Mouse (Mus musculus): ENCODE measurements around the gene Tns2.

The Tns2 gene

DNA sequence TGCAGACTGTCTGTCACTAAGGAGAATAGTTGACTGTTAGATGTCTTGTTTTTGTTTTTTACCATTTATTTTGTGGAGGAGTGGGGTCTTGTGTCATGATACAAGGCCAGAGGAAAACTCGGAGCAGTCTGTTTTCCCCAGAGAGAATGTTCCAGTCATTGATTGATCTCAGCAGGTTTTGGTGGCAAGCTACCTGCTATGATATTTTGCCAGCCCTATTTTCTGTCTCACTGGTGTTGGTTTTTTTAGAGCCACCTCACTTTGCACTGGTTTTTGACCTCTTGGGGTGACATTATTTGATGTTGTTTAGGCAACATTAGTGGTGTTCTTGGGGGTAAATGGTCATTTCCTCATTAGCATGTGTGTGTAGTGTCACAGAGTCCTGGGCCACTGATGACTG lies 8.5 kb upstream of the Tns2 start:
- no peak for DNase-seq (ENCODE audit: low read depth in 1 of 2, low spot score in 2 of 2)

DNA sequence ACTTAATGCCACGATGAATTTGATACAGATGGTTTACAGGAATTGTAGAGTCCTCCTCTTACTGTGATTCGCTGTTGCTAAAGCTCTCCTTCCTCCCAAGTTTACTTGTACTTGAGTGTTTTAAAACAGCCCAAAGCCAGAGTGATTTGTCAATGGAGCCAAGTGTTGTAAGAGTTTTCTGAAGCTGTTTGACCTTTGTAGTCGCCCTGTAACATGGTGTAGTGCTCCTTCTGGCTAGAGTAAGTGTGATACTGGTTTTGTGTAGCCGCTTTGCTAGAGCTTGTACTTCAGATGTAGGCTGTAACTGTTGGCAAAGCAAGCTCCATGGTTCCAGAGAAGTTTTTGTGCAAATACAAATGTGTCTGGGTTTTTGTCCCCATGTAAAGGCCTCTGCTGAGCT lies 8.0 kb upstream of the Tns2 start:
- no peak for DNase-seq (ENCODE audit: low read depth in 1 of 2, low spot score in 2 of 2)

DNA sequence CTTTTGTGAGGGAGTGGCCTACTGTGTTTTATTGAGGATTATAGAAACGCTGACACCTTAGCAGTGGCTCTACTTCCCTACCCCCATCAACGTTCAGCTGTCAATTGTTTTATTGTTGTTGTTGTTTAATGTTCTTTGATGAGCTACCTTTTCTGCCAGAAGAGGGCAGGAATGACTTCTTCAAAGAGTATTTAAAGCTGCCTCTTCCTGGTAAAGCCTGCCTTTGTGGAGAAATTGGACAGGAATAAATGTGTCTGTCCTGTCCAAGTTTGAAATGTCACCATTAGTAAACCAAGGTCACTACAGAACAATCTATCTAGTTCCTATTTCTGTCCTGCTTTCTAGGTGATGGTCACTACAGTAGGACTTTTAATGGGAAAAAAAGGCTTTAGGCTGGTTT lies 6.1 kb upstream of the Tns2 start:
- DNase-seq (ENCODE audit: low read depth in 1 of 2, low spot score in 2 of 2) = no peak

DNA sequence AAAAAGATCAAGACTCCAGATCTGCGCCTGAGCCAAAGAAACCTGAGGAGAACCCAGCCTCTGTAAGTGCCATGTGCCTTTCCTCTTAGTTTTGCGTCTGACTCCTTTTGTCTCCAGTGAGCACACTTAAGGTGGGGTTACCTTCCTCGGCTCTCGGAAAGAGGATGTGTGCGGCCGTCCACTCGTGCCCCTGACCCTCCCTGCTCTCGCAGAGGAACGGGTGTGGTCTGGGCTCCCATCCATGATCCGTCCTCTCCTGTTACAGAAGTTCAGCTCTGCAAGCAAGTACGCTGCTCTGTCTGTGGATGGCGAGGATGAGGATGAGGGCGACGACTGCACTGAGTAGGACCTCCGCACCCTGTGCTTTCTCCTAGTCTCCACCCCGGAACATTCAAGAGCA lies 5.2 kb upstream of the Tns2 start:
- DNase-seq (ENCODE audit: low read depth in 1 of 2, low spot score in 2 of 2) = no peak

DNA sequence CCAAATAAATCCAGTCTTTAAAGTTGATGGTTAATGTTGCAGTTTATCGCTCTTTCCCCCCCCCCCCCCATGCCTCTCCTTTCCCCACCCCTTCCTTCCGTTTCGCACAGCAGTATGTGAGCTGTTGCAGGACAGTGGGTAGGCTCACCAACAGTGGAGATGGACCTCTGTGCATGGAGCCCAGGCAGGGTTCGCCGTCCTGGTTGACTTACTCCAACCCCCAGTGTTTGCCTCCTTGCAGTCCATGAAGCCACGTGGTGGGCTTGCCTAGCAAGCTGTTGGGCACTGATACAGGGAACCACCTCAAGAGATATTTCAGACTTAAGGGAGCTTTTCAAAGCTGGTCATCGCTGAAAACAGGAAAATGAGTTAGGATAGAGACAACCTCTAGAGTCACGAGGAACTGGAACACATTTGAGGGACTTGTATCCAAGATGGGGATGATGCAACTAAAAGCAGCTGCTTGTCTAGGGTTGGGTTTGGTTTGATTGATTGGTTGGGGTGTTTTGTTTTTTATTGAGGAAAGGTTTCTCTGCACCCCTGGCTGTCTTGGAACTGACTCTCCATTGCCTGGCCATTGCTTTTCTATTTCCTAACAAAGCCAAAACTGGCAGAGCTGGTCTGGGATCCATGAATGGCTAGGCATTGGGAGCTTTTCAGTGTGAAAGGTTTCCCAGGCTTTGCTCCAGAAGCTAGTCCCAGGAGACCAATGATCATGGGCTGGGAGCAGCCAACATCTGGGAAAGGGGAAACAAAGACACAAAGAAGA lies 2.9 kb upstream of the Tns2 start:
- no peak for DNase-seq (ENCODE audit: low read depth in 1 of 2, low spot score in 2 of 2)

DNA sequence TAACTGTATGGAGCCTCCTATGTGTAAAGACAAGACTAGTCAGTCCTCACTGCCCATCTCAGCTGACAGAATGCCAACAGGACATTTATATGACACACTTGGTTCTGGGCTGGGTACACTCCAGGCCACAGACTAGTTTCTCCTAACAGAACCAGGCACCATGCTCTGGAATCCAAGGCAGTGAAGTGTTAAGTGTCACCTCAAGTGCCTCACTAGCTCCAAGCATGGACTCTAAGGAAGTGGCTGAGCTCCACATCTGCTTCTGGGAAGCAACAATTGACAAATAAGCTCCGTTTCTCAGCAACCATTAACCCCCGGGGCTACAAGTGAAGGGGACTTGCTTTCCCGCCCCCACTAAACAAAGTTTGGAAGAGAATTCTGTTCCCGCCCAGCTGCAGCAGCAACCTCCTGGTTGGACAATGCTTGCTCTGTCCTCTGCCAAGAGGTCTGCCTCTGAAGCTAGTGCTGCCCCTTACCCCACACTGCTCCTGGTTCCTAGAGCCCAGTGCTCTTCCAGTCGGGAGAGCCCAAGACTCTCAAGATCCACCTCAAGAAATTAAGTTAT lies 2.1 kb upstream of the Tns2 start:
- no peak for DNase-seq (ENCODE audit: low read depth in 1 of 2, low spot score in 2 of 2)

DNA sequence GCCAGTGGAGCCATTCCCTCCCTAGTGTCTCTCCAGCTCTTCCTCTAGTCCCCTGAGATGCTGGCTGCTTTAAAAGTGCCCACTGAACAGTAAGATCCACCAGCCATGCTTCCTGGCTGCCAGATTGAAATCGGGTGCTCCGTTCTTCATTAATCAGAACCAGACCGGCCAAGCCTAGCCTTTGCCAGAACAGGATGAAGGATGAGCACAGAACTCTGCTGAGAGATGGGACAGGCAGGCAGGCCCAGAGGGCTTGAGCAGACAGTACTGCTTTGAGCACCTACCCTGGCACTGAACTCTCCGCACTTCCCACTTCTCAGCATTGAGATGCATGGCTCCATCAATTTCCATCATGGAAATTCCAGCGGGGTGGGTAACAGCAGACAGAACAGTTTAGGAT lies 953 bp upstream of the Tns2 start:
- DNase-seq (ENCODE audit: low read depth in 1 of 2, low spot score in 2 of 2) = no peak

DNA sequence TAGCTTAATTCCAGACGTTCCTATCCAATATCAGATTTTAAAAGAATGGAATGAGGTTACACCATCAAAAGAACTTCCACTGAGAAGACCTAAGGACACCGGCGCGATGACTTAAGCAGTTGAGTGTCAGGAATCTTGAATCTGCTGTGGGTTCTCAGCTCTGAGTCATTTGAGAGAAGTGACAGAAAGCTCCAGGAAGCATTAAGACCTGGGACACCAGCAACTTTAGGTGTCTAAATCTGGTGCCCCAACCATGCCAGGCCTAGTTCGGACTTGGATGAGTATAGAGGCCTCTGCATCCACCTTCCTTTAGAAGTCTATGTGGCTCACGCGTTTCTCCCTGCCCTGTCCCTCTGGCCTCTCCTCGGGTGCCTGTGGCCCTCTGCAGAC lies 447 bp upstream of the Tns2 start:
- no peak for DNase-seq (ENCODE audit: low read depth in 1 of 2, low spot score in 2 of 2)

DNA sequence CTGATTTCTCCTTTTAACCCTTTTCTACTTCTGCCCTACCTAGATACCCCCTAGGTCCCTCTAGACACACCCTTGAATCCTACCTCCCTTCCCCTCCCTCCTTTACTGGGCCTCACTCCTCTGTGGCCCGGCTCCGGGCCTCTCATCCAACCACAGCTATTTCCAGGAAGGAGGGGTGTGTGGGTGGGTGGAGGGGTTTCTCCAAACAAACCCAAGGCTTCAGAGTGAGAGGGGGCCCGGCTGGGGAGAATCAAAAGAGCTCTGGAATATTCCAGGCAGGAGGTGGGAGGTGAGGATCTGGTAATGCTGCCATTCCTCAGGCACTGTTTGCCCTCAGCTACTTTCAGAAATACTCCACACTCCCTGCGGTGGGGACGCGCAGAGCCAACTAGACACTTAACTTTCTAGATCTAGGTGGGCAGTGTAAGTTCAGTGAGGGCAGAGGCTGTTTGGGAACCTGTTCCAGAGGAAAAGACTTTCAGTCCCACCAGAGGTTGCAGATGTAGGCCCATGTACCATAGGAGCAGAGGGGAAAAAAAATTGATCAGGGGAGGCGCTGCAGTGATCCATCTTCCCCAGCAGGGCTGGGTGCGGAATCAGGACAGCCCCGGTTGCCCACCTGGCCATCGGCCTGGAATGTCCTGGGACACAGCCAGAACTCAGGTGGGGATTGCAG lies 921 bp downstream of the Tns2 start:
- no peak for DNase-seq (ENCODE audit: low read depth in 1 of 2, low spot score in 2 of 2)

DNA sequence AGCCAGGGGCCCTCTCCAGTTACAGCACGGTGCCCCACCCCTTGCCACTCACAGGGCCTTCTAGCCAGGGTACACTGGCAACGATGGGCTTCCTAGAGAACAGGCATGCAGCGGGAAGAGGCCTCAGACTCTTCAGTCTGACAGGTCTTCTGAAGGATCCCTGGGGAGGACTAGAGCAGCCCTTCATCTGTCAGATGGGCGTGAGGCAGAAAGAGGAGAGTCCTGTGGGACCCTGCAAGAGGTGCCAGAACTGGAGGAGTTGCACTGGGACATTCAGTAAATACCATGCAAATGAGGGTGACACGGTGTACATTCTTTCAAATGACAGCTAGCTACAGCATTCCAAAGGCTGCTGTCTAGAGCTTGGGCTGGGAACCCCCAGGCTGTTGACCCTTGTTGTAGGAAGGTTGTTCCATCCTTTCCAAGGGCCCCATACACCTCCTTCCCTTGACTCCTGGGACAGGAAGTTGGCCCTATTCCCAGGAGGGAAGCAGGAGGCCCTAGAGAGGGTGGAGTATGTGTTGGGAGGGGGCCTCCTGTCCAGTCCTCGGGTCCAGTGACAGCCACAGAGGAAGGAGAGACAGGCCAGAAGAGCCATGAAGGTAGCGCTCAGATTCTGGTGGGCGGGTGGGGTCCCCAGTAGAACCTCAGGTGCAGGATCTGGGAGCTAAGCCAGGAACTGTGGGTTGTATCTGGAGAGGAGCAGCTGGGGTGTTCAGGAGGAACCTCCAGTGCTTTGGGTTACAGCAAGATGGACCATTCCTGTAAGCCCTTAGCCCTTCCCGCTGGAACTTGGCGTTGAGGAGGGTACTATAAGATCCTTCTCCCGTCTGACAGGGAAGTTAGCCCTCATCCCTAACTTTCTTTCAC lies 1.7 kb downstream of the Tns2 start:
- no peak for DNase-seq (ENCODE audit: low read depth in 1 of 2, low spot score in 2 of 2)

DNA sequence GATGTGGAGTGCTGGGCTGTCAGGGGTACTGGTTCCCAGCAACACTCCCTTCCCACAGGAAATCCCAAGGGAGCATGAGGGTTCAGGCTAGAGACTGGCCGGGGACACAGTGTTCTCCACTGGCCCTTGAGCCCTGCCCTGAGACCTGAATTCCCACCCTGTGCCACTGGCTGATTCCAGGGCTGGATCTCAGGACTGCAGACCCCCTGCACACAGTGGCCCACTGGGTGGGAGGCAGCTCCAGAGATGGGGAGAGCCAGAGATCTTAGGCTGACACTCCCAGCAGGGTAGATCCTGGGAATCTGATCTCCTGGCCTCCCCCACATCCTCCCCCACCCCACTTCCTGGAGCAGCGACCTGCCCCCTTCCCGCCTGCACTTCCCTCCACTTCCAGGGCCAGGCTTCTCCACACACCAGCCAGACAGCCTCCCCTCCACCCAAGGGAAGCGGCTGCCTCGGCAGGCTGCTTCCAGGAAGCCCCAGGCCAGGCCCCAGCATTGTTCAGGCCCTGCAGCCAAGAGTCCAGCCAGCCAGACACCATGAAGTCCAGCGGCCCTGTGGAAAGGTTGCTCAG lies 2.4 kb downstream of the Tns2 start:
- no peak for DNase-seq (ENCODE audit: low read depth in 1 of 2, low spot score in 2 of 2)

DNA sequence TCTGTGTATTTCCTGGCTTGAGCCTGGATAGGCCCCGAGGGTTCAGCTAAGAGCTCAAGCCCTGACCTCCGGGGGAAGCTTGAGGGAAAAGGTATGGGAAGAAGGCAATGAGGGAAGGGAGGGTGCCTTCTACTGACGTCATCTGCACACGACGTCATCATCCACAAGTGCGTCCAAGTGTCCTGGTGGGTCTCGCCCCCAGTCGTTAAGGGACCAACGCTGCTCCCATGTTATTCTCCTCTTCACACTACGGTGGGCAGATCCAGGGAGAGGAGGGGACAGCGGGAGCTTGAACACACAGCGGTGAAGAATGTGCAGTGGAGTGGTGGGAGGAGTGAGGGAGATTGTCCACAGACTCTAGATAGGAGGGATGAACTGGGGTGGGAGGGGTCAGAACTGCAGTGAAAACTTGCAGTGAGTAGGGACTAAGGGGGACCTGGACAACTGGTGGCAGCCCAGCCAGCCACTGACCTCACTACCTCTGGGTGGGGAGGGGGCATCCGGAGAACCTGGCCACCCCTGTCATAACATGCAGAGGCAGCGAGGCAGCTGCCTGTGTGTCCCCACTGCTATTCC lies 3.2 kb downstream of the Tns2 start:
- no peak for DNase-seq (ENCODE audit: low read depth in 1 of 2, low spot score in 2 of 2)

DNA sequence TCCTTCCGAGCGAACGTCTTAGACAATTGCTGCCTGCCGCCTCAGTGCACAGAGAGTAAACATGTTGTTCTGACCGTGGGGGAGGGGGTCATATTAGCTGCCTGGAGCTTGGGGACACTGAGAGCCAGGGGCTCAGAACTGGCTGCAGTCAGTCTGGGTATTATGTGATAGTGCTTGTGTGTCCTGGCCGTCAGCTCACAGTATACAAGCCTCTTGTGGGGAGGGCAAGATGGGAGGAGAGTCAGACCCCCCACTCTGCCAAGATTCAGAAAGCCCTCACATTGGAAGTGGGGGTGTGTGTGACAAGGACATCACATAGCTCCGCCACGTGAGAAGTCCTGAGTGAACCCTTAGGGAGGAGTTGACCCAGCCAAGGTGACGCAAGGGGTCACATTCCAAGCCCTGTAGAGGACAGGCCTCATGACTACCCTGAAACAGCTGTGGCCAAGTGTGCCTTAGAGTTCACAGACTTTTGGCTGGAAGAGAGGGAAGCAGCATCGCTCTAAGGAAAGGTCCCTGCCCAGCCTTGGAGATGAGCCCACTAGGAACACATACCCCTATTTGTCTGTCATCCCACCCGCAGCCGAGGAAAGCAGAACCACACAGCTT lies 3.8 kb downstream of the Tns2 start:
- no peak for DNase-seq (ENCODE audit: low read depth in 1 of 2, low spot score in 2 of 2)

DNA sequence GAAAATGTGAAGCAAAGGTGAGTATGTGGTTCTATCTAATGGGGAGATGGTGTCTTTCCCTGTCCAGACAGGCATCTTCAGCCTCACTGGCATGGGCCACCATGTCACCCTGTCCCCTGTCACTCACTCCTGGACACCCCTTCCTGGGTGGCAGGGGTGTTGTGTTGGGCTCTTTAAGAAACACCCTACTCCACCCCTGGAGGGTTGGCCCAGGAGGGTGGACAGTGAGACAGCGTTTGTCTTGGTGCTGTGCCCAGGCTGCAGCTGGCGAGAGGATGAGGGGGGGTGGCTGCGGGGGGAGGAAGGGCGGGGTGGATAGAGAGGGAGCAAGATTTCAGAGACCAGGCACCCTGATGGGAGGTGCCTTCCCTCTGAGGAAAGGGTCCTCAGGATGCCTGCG lies 5.1 kb downstream of the Tns2 start:
- no peak for DNase-seq (ENCODE audit: low read depth in 1 of 2, low spot score in 2 of 2)

DNA sequence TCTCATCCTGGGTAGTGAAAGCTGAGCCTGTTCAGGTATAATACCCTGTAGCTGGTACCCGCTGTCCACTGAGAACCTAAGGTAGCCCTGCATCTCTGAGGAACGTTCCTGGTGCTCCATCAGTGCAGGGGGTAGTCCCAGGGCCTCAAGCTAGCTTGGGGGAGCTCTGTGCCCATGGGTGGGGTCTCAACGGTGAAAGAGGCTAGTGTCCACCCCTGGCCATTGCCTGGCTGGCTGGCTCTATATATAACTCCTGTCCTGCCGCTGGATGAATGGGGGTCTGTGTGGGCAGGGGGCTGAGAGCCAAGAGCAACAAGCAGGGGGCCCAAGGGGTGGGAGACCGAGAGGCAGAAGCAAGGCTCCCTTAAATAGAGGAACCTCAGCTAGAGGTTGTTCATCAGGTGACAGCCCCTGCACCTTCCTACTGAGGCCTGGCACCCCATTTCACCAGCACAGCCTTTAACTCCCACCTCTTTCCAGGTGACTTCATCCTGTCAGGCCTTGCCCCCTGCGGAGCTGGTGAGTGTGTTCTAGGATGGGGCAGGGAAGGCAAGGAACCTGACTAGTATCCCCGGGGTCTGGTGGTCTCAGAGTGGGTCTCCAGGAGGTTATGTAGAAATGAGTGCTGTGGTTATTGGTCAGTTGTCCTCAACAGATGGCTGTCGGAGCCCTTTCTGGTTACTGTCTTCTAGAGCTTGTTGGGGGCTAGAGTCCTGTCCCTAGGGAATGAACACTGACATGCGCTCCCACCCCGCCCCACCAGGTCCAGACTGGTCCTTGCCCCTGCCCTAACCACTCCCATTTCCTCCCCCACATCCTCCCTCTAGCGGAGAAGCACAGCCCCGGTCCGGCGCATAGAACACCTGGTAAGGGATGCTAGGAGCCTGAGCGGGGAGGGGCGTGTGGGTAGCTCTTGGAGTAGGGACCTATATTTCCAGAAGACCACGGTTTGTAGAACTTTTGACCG lies 5.8 kb downstream of the Tns2 start:
- no peak for DNase-seq (ENCODE audit: low read depth in 1 of 2, low spot score in 2 of 2)

DNA sequence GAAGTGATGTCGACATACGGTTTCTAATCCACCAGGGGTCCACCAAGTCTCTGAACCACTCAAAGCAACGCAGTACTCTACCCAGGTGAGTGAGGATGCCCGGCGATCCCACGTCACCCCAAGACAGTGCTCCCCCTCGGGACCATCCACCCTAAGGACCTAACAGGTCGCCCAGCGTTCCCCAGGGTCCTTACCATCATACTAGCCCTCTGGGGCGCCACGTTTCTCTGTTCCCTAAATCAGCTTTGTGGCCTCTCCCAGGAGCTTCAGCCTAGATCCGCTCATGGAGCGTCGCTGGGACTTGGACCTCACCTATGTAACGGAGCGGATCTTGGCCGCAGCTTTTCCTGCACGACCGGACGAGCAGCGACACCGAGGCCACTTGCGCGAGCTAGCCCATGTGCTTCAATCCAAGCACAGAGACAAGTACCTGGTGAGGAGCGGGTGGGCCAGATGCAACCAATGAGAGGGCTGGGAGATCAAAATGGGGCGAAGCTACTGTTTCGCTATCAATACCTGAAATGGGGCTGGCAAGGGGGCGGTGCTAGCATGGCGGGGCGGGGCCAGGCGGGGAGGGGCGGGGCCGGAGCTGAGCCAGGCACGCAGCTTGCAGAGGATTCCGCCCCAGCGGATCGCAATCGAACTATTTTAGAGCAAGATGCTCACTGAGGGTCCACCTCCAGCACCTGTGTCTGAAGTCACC lies 6.7 kb downstream of the Tns2 start:
- DNase-seq (ENCODE audit: low read depth in 1 of 2, low spot score in 2 of 2) = no peak

DNA sequence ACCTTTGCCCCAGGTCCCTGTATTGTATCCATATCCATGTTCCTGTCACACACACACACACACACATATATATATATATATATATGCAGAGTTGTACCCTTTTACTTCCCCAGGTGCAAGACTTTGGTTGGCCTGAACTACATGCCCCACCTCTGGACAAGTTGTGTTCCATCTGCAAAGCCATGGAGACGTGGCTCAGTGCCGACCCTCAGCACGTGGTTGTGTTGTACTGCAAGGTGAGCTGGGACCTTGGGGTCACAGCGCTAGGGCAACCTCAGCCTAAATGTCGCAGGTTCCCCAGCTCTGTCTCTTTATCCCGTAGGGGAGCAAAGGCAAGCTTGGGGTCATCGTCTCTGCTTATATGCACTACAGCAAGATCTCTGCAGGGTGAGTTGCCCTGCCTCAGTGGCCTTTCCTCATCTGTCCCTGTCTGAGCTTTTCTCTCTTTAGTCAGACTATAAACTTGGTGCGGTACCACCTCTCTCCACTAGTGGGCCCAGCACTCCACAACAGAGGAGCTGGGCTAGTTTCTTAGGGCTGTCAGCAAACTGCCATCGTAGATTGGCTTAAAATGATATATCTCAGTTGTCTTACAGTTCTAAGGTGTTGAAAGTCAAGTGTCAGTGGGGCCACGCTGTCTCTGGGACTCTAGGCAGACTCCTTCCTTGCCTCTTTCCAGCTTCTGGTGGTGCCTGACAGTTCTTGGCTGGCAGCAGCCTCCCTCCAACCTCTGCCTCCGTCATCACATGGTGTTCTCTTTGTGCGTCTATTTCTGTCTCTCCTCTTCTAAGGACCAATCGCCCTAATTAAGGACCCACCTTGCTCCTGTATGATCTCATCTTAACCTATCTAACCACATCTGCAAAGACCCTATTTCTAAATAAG lies 7.7 kb downstream of the Tns2 start:
- DNase-seq (ENCODE audit: low read depth in 1 of 2, low spot score in 2 of 2) = no peak
